Mouse (Mus musculus) cortical plate, adult 2 months (tissue): ENCODE measurements at regions not wholly inside any gene's neighbourhood (a gene's known extent, or its start where the extent isn't known, plus 50 kb on each side); places are given as distances from the start of the nearest gene placed in this dataset.

ENCODE experiments used
- CTCF ChIP-seq: fragments of 200-500 bp; IDR thresholded peaks from 2 replicates; pipeline ENCODE4 v1.5.1; 2011; ENCODE audit warnings: mild to moderate bottlenecking, control low read depth, low read length; ENCODE audit not compliant: insufficient read depth; ENCODE audit errors: extremely low read depth
- POLR2A ChIP-seq: fragments of 200-500 bp; IDR thresholded peaks from 2 replicates; pipeline ENCODE4 v1.6.1; 2011; ENCODE audit warnings: mild to moderate bottlenecking, low read length, control low read depth; ENCODE audit not compliant: insufficient read depth; ENCODE audit errors: extremely low read depth

GRCm38 (mm10) chr3:52576703-52577244 lies 308.6 kb downstream of the Foxo1 start:
- TF ChIP-seq CTCF = no peak
- TF ChIP-seq POLR2A = no peak
